In the genomic region with DNA sequence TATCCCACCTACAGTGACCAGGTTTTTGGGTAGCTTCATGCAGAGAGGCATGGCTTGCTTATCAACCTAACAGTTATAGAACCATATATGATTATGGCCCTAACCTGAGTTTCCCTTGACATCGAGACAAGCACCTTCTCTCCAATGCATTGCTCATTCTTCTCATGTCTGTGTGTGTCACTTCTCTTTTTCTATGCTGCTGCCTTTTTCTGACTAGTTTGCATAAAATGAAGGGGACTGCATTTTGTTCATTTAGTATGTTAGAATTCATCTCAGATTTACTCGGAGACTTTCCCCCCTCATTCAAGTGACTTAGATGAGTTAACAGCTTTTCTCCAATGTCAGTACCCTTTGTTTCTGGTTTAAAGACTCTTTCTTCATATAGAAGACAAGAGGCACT, we compare ENCODE assay signal across 34 mouse cellular contexts.
"Had no signal": no experiment of that assay in that cellular context is flagged by ENCODE, and none has a peak within 500 bp of the region (broad histone marks: within the 10 kb centered on the region; RNA-seq: fewer than 3 reads in every experiment).

No protein-coding gene starts in this region.

- H3K4me3 ChIP-seq: heart, embryonic 10.5 days; heart, embryonic 12.5 days; heart, embryonic 13.5 days; heart, embryonic 15.5 days; hindbrain, embryonic 10.5 days; hindbrain, embryonic 12.5 days; hindbrain, embryonic 13.5 days; hindbrain, embryonic 15.5 days; intestine, embryonic 15.5 days; kidney, embryonic 15.5 days; layer of hippocampus, adult 2 months had no signal

- H3K4me1 ChIP-seq: heart, embryonic 10.5 days; intestine, embryonic 15.5 days; kidney, embryonic 15.5 days had no signal

- H3K27ac ChIP-seq: heart, embryonic 10.5 days; heart, embryonic 13.5 days; heart, embryonic 15.5 days; hindbrain, embryonic 10.5 days; hindbrain, embryonic 12.5 days; hindbrain, embryonic 13.5 days; hindbrain, embryonic 14.5 days; hindbrain, embryonic 15.5 days; hindbrain, postnatal 0 days; intestine, embryonic 15.5 days; kidney, embryonic 15.5 days; kidney, postnatal 0 days; layer of hippocampus, adult 2 months had no signal

- H3K9me3 ChIP-seq: heart, embryonic 10.5 days; heart, embryonic 12.5 days; heart, embryonic 13.5 days; heart, embryonic 15.5 days; hindbrain, embryonic 10.5 days; hindbrain, embryonic 12.5 days; hindbrain, embryonic 13.5 days; hindbrain, embryonic 15.5 days; intestine, embryonic 15.5 days; kidney, embryonic 15.5 days had no signal

- H3K27me3 ChIP-seq: heart, embryonic 12.5 days; heart, embryonic 13.5 days; heart, embryonic 15.5 days; hindbrain, embryonic 12.5 days; hindbrain, embryonic 13.5 days; hindbrain, embryonic 15.5 days; intestine, embryonic 15.5 days; kidney, embryonic 15.5 days had no signal

- ATAC-seq: hindbrain, embryonic 16.5 days; hindbrain, postnatal 0 days; inflammation-experienced regulatory T-cells, adult 6 months; intestine, embryonic 15.5 days; intestine, embryonic 16.5 days; intestine, postnatal 0 days had no signal

- H3K36me3 ChIP-seq: heart, embryonic 10.5 days; heart, embryonic 12.5 days; heart, embryonic 13.5 days; heart, embryonic 15.5 days; hindbrain, embryonic 10.5 days; hindbrain, embryonic 12.5 days; hindbrain, embryonic 13.5 days; hindbrain, embryonic 15.5 days; intestine, embryonic 15.5 days; kidney, embryonic 15.5 days had no signal

- H3K4me2 ChIP-seq: heart, embryonic 11.5 days; heart, embryonic 12.5 days; heart, embryonic 13.5 days; heart, embryonic 15.5 days; hindbrain, embryonic 12.5 days; hindbrain, embryonic 13.5 days; hindbrain, embryonic 14.5 days; hindbrain, embryonic 15.5 days; intestine, embryonic 15.5 days; kidney, embryonic 15.5 days had no signal

- H3K9ac ChIP-seq: heart, embryonic 12.5 days; heart, embryonic 13.5 days; heart, embryonic 15.5 days; hindbrain, embryonic 12.5 days; hindbrain, embryonic 13.5 days; hindbrain, embryonic 14.5 days; hindbrain, embryonic 15.5 days; intestine, embryonic 15.5 days; kidney, embryonic 15.5 days had no signal

- DNase-seq: heart, postnatal 10 days; heart, postnatal 14 days; heart, postnatal 36 days; heart, postnatal 4 days; kidney, adult 11 months; kidney, adult 18-20 months; kidney, adult 2 months; kidney, adult 8-10 months; kidney, postnatal 10 days; kidney, postnatal 14 days; kidney, postnatal 25 days; kidney, postnatal 36 days; kidney, postnatal 4 days; layer of hippocampus, adult 9-11 months; layer of hippocampus, postnatal 36 days had no signal
